Mouse (Mus musculus): Measurements from ENCODE around the gene Apol7e. TPM values are rescaled to one million over a fixed set of nuclear protein-coding genes. Genes with fewer than 3 reads are reported as not detected.
"Not testable (repeated sequence)": the region's sequence is repeated elsewhere in the genome, so short reads cannot be mapped to it uniquely, and the experiment has no call there.

Gene Apol7e
- under 1 TPM in 1 of 2 experiments, not detected in 1; 0.12 TPM for total RNA-seq (2021)

DNA sequence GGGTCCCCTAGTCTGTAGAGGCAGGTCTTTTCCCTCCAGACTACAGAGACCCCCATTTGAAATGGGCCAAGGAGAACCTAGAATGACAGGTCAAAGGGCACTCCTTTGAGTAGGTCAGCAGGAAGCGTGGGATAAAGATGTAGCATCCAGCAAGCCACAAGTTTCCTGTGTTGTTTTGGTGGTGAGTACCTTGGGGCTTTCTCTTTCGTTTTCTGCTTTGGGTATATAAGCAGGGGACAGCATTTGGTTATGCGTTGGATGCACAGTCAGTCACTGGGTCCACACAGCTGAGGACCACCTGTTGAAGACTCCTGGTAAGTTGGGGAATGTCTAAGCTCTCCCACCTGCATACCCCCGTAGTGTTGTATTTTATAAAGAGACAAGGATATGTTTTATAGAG, at the start of gene Apol7e:
Apol7e (plus strand) TSS at position 202 of the 400 bp plus-strand sequence.
- not testable (repeated sequence) for DNase-seq

- DNase-seq = not testable (repeated sequence)
Observed at GRCm38 (mm10) chr15:77651143-77651542, 47.5 kb upstream of the Apol7e start.

DNA sequence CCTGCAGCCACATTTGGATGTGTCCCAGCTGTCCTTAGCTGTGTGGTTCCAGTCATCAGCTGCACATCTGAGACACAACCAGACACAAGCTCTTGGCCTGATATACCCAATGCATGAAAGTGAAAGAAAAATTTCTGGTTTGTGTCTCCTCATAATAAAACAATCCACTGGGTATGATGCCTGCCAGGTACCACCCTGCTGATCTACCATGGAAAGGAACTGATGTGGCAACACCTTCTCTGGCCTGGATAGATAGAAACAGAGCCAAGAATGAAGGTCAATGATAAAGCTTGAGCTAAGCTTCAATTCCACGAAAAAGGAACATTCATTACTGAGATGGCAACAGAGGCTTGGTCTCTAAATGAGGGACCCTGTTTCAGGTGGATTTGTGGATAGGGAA, 38.9 kb upstream of the Apol7e start:
- DNase-seq = not testable (repeated sequence)

- DNase-seq = not testable (repeated sequence)
Observed at GRCm38 (mm10) chr15:77661841-77662240, 36.8 kb upstream of the Apol7e start.

DNA sequence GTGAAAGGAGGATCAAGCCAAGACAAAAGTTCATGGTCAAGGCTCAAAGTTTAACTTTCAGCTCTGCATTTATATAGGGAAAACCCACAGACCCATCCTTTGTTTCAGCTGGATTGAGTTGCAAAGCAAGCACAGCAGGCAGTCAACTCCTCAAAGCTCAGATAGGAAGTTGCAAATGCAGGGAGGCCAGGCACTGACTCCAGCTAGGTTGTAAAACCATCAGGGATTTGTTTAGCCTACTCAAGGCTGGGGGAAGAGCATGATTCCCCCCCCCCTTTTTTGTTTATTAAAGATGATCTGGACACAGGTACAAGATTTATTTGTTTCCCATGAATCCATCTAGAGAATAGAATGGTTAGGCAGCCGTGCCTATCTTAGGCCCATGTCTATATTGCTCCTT, 24.6 kb upstream of the Apol7e start:
- not testable (repeated sequence) for DNase-seq

- DNase-seq = peak; percentile 71
Observed at GRCm38 (mm10) chr15:77683944-77684343, 14.7 kb upstream of the Apol7e start.

DNA sequence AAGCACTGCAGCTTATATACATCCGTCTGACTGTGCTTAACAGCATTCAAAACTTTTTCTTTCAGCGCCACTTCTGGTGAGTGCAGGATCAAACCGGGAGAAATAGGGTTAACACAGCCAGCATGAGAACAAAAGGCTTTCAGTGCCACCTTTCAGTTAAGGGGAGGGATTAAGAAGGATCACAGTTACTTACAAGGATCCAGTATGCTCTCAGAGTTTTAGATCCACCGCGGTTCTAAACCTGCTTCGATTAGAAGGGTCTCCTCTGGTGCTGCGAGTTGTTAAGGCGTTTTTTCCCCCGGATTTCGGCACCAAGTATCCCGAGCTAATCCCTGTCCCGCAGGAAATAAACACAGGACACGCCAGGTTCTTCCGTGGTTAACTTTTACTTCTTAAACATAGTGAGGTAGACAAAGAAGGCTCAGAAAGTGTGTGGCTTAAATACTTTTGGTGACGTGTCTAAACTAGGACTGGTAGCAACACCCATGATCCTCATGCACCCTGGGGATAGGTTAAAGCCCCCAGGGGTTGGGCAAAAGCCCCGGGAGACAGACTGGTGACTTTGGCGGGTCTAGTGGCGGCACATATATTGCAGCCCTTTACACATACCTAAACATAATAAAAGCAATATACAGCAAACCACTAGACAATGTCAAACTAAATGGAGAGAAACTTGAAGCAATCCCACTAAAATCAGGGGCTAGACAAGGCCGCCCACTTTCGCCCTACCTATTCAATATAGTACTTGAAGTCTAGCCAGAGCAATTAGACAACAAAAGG, 6.9 kb upstream of the Apol7e start:
- not testable (repeated sequence) for DNase-seq

- peak; percentile 28 for DNase-seq
Observed at GRCm38 (mm10) chr15:77694687-77695295, 3.9 kb upstream of the Apol7e start.

DNA sequence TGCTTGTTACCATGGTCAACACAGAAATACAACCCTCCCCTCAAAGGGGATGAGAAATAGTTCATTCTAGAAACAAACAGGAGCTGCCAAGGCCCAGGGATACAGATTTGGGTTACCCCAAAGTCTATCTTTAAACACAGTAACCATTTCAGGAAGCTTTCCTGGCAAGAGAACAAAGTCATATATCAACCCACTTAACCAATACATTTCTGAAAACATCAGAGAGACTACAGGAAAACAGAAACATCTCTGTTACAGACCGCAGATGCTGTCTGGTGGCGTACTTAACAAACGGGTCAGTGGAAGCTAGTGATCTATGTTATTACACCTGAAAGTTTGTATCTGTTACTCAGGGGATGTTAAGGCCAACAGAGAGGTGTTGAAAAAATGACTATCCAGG, 6.6 kb downstream of the Apol7e start:
- not testable (repeated sequence) for DNase-seq

DNA sequence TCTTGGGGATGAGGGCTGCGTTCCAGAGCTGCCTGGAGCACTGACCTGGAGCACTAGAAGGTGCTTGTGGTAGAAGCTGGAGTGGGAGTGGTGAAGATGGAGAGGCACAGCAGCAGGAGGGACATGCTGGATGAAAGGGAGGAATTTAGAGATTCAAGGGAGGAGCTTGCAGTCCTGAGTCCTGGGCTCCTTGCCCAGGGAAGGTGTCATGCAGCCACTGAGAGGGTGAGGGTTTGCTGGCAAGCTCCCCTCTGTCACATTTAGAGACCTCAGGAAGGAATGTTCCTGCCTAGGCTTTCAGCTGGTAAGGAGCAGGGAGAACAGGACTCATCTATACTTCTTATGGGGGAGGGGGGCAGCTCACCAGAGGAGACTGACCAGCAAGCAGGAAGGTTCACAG, 10.3 kb downstream of the Apol7e start:
- DNase-seq = not testable (repeated sequence)

GRCm38 (mm10) chr15:77718240-77718639, 19.6 kb downstream of the Apol7e start:
- not testable (repeated sequence) for DNase-seq

GRCm38 (mm10) chr15:77721509-77721908, 22.9 kb downstream of the Apol7e start:
- not testable (repeated sequence) for DNase-seq

- not testable (repeated sequence) for DNase-seq
Observed at GRCm38 (mm10) chr15:77724208-77724911, 25.7 kb downstream of the Apol7e start.

GRCm38 (mm10) chr15:77725393-77726020, 26.9 kb downstream of the Apol7e start:
- peak; percentile 71 for DNase-seq

DNA sequence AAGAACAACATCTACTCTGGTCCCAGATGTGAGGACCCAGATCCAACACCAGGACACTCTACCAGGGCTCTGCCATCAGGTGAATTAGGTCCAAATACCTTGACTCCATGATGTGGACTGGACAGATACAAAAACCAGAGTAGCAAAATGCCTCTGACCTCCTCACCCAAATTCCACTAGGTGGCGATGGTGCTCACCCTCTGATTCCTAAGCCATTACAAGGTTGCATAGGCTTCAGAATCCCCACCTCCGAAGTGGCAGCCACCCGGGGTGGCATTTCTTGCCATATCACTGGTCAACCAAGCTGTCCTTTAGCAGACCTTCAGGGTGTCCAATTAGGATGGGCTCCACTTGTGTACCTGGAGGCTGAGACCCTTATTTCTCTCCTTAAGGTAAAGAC, 28.5 kb downstream of the Apol7e start:
- DNase-seq = not testable (repeated sequence)

GRCm38 (mm10) chr15:77727745-77728144, 29.1 kb downstream of the Apol7e start:
- DNase-seq = not testable (repeated sequence)

- DNase-seq = not testable (repeated sequence)
Observed at GRCm38 (mm10) chr15:77728739-77729138, 30.1 kb downstream of the Apol7e start, which contains the start of gene Apol9b. Gene Apol9b (plus strand): TSS chr15:77729039.

GRCm38 (mm10) chr15:77731605-77732004, 32.9 kb downstream of the Apol7e start:
- no peak for DNase-seq

- not testable (repeated sequence) for DNase-seq
Observed at GRCm38 (mm10) chr15:77732851-77733250, 34.2 kb downstream of the Apol7e start.

- peak; percentile 54 for DNase-seq
Observed at GRCm38 (mm10) chr15:77733380-77733779, 34.7 kb downstream of the Apol7e start.

GRCm38 (mm10) chr15:77733903-77734302, 35.2 kb downstream of the Apol7e start:
- not testable (repeated sequence) for DNase-seq

DNA sequence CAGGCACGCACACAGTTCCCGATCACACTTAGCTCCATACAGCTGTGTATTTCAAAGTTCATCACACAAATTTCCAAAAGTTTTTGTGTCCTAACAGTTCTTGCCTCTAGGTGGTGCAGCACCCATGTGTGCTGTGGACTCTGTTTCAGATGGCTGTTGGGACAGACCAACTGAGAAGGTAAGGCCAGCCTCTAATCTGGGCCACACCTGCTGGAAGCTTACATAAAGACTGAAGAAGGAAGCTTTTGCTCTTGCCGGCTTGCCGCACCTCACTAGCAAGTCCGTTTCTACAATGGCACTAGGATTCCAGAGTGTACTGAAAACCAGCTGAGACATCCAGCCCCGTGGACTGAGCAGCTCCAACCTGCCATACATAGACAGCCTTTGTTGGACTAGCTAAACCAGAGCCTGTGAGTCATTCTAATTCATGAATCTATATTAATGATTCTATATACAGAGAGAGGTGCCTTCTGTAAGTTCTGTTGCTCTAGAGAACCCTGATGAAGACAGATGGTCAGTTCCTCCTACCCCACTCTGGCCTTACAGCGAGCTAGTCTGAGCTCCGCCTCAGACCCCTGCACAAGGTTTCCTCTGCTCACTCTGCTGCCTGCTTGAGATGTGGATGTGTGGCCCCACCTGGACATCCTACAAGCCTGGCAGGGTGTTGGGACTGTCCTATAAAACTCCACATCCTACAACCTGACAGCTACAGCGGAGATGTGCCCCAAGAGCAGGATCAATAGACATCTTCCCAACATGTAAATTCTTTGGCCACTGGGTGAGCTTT, 42.0 kb downstream of the Apol7e start:
- peak; percentile 3 for DNase-seq
